Mouse (Mus musculus): ENCODE measurements around the gene Ttc7. TPM values are rescaled to one million over a fixed set of nuclear protein-coding genes. Genes with fewer than 3 reads are reported as not detected.

The Ttc7 gene
- polyA plus RNA-seq, 1 experiment from 2014 or later: 11.6 TPM

DNA sequence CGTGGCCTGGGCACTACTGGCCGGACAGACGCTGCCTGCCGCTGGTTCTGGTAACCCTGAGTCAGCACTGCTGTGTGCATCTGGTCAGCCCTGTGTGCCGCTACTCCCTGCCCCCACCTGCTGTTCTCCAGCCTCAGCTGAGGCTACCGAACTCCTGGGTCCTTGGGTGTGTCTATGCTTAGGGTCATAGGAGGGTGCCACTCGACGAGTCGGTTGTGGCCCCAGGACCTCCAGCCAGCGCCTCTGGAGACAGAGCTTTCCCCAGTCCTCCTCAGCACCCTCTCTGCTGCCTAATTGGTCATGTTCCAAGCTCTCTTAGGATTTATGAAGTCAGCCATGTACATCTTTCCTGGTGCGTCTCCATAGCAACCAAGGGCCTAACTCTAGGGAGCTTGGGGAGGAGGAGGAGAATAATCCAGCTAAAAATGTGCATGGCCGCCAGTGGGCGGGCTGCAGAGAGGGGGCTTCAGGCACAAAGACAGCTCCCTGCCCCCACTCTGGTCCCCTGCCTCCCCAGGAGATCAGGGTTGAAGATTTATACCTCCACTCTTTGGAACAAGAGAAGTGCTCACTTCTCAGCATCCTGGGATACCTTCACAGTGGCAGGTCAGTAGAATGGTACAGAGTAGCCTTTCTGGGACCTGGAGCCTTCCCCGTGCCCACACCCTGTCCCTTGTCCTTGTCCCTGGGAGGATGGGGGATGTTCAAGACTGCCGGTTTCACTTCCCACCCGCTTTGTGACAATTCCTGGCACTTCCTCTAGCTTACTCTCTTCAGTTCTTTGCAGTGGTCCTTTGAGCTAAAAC is 95.9 kb downstream of the Ttc7 start:
- Histone ChIP-seq H3K9ac (no peak overlapping the region), H3K4me3 (no peak overlapping the region), H3K27ac (peak overlapping the region; percentile 59), H3K27me3 (no peaks in the 10 kb centered on the region), H3K4me2 (no peak overlapping the region), H3K4me1 (peaks cover 53% of the 10 kb centered on the region), H3K9me3 (no peaks in the 10 kb centered on the region), H3K36me3 (no peaks in the 10 kb centered on the region)
- no peak for ATAC-seq (ENCODE audit: insufficient number of reproducible peaks, low FRiP score, low TSS enrichment, low read depth)
- 56% methylated on average over 16 of the region's 16 CpGs for WGBS

DNA sequence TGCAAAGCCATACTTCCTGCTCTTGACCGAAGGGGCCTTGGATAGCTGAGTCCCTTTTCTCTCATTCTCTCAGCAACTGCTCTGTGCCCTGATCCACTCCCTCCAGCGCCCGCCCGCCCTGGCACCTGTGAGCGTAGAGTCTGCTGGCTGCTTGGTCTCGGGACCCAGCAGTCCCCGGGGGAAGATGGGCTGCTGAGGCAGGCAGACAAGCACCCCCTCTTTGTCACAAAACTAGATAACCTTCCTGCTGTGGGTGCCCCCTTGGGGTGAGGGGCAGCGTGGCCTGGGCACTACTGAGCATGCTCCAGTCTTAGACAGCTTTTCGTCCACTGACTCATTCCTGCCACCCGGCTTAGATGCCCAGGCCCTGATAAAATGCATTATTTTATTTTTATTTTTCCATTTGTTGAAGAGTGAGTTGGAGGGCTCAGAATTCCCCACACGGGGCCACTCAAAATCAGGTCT is 96.5 kb downstream of the Ttc7 start:
- WGBS: 76% methylated on average over 11 of the region's 11 CpGs
- Histone ChIP-seq H3K27me3 (no peaks in the 10 kb centered on the region), H3K4me2 (no peak overlapping the region), H3K9me3 (no peaks in the 10 kb centered on the region), H3K4me1 (peaks cover 53% of the 10 kb centered on the region), H3K36me3 (no peaks in the 10 kb centered on the region), H3K27ac (peak overlapping the region; percentile 59), H3K4me3 (no peak overlapping the region), H3K9ac (no peak overlapping the region)
- ATAC-seq (ENCODE audit: insufficient number of reproducible peaks, low FRiP score, low TSS enrichment, low read depth): no peak

DNA sequence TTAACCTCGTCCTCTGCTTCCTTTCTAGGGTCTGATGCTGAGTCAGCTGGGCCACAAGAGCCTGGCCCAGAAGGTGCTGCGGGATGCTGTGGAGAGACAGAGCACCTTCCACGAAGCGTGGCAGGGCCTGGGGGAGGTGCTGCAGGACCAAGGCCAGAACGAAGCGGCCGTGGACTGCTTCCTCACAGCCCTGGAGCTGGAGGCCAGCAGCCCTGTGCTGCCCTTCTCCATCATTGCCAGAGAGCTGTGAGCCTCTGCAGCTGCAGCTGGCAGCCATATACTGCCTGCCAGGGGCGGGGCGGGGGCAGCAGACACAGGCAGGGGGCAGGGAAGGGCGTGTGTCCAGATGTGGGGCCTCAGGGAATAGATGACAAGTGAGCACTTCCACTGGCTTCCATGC is 97.1 kb downstream of the Ttc7 start:
- Histone ChIP-seq H3K27me3 (no peaks in the 10 kb centered on the region), H3K27ac (peak overlapping the region; percentile 63), H3K36me3 (no peaks in the 10 kb centered on the region), H3K9me3 (no peaks in the 10 kb centered on the region), H3K4me2 (no peak overlapping the region), H3K4me3 (no peak overlapping the region), H3K4me1 (peaks cover 53% of the 10 kb centered on the region), H3K9ac (no peak overlapping the region)
- ATAC-seq (ENCODE audit: insufficient number of reproducible peaks, low FRiP score, low TSS enrichment, low read depth): no peak
- WGBS: 28% methylated on average over 10 of the region's 10 CpGs

DNA sequence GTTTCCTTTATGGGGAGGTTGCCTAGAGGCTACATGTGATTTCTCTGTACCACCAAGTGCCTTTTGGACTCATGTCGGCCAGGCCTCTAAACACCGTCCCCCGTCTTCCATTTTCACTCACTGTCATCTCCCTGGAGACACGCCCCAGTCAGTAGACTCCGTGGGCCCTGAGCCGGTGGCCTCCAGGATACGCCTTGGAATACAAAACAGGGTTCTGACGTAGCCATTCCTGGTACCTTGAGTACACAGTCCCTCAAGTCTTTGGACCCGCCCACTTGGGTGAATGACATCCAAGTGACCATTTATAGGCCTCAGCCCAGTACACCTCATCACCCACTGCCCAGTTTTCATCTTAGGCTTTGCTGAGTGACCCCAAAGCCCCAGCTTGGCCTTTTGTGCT is 98.0 kb downstream of the Ttc7 start:
- H3K27ac ChIP-seq: no peak overlapping the region; the same call in 1 of the 2 replicates
- peaks cover 49% of the 10 kb centered on the region for H3K4me1 ChIP-seq
- no peak overlapping the region for H3K9ac ChIP-seq
- no peak overlapping the region for H3K4me3 ChIP-seq
- H3K27me3 ChIP-seq: no peaks in the 10 kb centered on the region
- H3K36me3 ChIP-seq: no peaks in the 10 kb centered on the region
- H3K9me3 ChIP-seq: no peaks in the 10 kb centered on the region
- WGBS: 89% methylated on average over 9 of the region's 9 CpGs
- no peak for ATAC-seq (ENCODE audit: insufficient number of reproducible peaks, low FRiP score, low TSS enrichment, low read depth)
- no peak overlapping the region for H3K4me2 ChIP-seq

DNA sequence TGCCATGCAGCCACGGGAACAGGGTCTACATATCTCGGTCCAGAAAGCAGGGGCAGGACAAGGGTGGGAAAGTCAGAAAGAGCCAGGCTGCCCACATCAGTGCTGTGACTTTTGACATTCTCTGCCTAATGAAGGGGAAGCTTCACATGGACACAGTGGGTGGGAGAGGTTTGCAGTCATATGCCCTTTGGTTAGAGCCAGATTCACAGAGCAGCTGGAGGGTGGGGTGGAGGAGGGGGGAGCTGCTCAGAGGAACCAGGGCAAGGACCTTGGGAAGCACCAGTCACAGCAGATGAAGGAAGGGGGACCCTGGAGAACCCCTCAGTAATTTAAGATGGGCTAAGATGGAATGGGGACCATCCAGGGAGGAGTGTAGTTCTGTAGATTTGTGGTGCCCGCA is 103.1 kb downstream of the Ttc7 start:
- Histone ChIP-seq H3K27ac (no peak overlapping the region), H3K36me3 (no peaks in the 10 kb centered on the region), H3K9ac (no peak overlapping the region), H3K9me3 (no peaks in the 10 kb centered on the region), H3K4me1 (peaks cover 3% of the 10 kb centered on the region), H3K4me2 (no peak overlapping the region), H3K27me3 (no peaks in the 10 kb centered on the region), H3K4me3 (no peak overlapping the region)
- no peak for ATAC-seq (ENCODE audit: insufficient number of reproducible peaks, low FRiP score, low TSS enrichment, low read depth)
- 69% methylated on average over 3 of the region's 3 CpGs for WGBS

DNA sequence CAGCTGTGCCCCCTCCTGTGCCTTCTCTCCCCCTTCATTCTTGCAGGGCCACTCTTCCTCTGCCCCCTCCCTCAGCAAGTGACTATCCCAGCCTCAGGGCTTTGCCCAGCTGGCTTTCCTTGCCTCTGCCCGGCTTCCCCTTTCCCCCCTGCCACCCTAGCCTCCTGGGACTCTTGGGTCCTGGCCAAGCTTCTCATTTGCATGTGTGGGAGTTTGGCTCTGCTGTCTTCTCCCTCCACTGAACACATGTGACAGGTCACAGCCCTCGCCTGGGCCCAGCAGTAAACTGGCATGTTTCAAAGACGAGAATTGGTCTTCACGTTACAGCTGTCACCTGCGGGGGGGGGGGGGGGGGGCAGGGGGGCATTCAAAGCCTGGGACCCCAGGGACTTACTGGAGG is 104.4 kb downstream of the Ttc7 start:
- Histone ChIP-seq H3K4me2 (no peak overlapping the region), H3K4me3 (no peak overlapping the region), H3K36me3 (no peaks in the 10 kb centered on the region), H3K27ac (no peak overlapping the region), H3K9me3 (no peaks in the 10 kb centered on the region), H3K9ac (no peak overlapping the region), H3K4me1 (peaks cover 11% of the 10 kb centered on the region), H3K27me3 (no peaks in the 10 kb centered on the region)
- ATAC-seq (ENCODE audit: insufficient number of reproducible peaks, low FRiP score, low TSS enrichment, low read depth): no peak
- 26% methylated on average over 4 of the region's 5 CpGs for WGBS

DNA sequence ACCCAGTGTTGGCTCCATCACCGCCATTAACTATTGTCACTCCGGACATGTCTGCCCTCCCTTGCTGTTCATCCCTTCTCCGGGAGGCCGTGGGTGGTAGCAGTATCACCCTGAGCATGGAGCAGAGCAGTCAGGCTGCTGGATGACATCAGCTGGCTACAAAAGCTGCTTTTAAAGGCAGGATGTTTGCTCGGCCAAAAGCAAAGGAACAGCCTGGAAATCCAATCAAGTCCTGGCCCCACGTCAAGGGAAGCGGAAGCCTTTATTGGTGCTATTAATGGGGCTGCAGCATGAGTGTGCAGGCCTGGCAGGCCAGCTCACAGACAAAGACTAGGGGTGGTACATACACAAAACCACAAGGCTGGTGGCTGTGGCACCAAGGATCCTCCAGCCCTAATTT is 108.6 kb downstream of the Ttc7 start:
- Histone ChIP-seq H3K9ac (no peak overlapping the region), H3K27me3 (no peaks in the 10 kb centered on the region), H3K36me3 (no peaks in the 10 kb centered on the region), H3K4me2 (no peak overlapping the region), H3K9me3 (no peaks in the 10 kb centered on the region), H3K27ac (peak overlapping the region; percentile 33; the same call in 1 of the 2 replicates), H3K4me1 (peaks cover 11% of the 10 kb centered on the region), H3K4me3 (no peak overlapping the region)
- WGBS: 35% methylated on average over 7 of the region's 7 CpGs
- 0 out of 2 replicates have a peak, but pooled peaks have one; percentile 40 for ATAC-seq (ENCODE audit: insufficient number of reproducible peaks, low FRiP score, low TSS enrichment, low read depth)

DNA sequence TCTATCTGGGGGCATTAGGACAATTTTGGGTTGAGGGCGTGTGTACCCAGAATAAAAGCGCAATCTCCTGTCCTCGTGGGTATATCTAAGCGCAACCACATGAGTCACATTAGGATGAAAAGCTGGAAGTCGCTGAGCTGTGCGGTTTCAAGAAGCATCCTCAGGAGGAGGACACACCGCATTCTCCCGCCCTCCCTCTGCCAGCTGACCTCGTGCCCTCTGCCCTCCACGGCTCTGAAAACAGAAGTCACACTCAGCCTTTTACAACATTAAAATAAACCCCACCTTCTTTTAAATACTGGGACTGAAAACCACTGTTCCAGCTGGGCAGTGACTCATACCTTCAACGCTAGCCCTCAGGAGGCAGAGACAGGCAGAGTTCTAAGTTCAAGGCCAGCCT is 114.4 kb downstream of the Ttc7 start:
- Histone ChIP-seq H3K9me3 (no peaks in the 10 kb centered on the region), H3K27ac (no peak overlapping the region), H3K9ac (no peak overlapping the region), H3K4me1 (no peaks in the 10 kb centered on the region), H3K4me2 (no peak overlapping the region), H3K36me3 (no peaks in the 10 kb centered on the region), H3K27me3 (no peaks in the 10 kb centered on the region), H3K4me3 (no peak overlapping the region)
- ATAC-seq (ENCODE audit: insufficient number of reproducible peaks, low FRiP score, low TSS enrichment, low read depth): no peak
- WGBS: 75% methylated on average over 11 of the region's 11 CpGs

DNA sequence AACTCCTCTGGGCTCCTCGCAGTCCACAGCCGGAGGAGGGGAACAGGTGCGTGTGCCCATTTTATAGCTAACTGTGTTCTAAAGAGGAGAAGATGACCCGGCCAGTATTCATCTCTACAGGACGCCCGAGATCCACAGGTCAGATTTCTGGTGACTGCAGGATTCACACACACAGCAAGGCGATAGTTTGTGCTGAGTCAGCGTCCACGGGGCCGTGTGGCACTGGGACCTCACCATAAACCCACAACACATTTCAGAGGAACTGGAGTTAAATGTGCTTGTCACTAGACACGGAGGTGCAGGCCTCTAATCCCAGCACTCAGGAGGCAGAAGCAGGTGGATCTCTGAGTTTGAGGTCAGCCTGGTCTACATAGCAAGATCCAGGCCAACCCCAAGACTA is 119.8 kb downstream of the Ttc7 start:
- ATAC-seq (ENCODE audit: insufficient number of reproducible peaks, low FRiP score, low TSS enrichment, low read depth): no peak
- no peaks in the 10 kb centered on the region for H3K36me3 ChIP-seq
- 86% methylated on average over 11 of the region's 11 CpGs for WGBS
- no peak overlapping the region for H3K27ac ChIP-seq
- no peaks in the 10 kb centered on the region for H3K9me3 ChIP-seq
- H3K4me1 ChIP-seq: no peaks in the 10 kb centered on the region
- H3K4me3 ChIP-seq: no peak overlapping the region
- no peaks in the 10 kb centered on the region for H3K27me3 ChIP-seq
- no peak overlapping the region for H3K9ac ChIP-seq
- H3K4me2 ChIP-seq: no peak overlapping the region

DNA sequence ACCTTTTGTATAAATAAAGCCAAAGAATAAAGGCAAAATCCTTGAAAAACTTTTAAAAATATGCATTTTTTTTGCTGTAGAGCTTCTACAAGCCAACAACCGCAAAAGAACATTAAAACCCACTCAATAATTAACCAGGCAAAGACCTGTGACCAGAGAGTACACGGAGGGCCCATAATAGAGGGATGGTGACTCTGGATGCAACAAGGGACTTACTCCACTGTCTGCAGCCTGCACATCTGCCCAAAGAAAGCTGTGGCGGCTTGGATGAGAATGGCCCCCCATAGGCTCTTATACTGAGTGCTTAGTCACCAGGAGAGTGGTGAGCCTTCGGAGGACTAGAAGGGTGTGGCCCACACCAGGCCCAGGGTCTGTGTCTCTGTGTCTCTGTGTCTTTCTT is 120.8 kb downstream of the Ttc7 start:
- Histone ChIP-seq H3K4me1 (no peaks in the 10 kb centered on the region), H3K36me3 (no peaks in the 10 kb centered on the region), H3K27ac (no peak overlapping the region), H3K9ac (no peak overlapping the region), H3K9me3 (no peaks in the 10 kb centered on the region), H3K4me2 (no peak overlapping the region), H3K27me3 (no peaks in the 10 kb centered on the region), H3K4me3 (no peak overlapping the region)
- WGBS: 79% methylated on average over 4 of the region's 4 CpGs
- no peak for ATAC-seq (ENCODE audit: insufficient number of reproducible peaks, low FRiP score, low TSS enrichment, low read depth)

DNA sequence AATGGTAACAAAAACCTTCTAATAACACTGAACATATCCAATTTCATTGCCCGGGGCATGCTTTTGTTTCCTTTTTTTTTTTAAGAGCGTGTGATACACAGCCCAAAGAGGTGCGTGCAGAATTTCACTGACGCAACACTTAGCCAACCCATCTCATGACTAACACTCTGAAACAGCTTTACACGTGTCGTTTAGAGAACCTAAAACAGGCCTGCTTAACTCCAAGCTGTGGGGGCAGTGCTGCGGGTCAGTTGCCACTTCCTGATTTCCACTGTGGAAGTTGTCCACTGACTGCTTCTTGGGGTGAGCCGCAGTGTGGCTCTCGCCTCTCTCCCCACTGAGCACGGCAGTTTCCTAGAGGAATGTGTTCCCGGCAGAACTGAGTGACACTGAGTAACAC is 122.9 kb downstream of the Ttc7 start:
- no peaks in the 10 kb centered on the region for H3K27me3 ChIP-seq
- WGBS: 41% methylated on average over 11 of the region's 11 CpGs
- H3K4me3 ChIP-seq: no peak overlapping the region
- H3K9me3 ChIP-seq: no peaks in the 10 kb centered on the region
- no peaks in the 10 kb centered on the region for H3K4me1 ChIP-seq
- H3K9ac ChIP-seq: no peak overlapping the region
- no peak overlapping the region for H3K4me2 ChIP-seq
- no peak for ATAC-seq (ENCODE audit: insufficient number of reproducible peaks, low FRiP score, low TSS enrichment, low read depth)
- H3K27ac ChIP-seq: no peak overlapping the region
- no peaks in the 10 kb centered on the region for H3K36me3 ChIP-seq

DNA sequence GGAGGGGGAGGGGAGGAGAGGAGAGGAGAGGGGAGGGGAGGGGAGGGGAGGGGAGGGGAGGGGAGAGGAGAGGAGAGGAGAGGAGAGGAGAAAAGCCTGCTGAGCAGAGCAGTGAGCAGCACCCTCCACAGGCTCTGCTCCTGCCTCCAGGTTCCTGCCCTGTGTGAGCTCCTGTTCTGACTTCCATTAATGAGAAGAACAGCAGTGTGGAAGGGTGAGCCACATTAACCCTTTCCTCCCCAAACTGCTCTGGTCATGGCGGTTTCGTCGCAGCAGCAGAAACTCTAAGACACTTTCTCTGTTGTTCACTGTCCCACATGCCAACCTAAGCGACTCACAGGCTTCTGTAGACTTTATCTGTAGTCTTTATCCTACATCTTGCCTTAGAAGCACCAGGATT is 124.0 kb downstream of the Ttc7 start:
- Histone ChIP-seq H3K9ac (no peak overlapping the region), H3K9me3 (no peaks in the 10 kb centered on the region), H3K36me3 (no peaks in the 10 kb centered on the region), H3K4me1 (no peaks in the 10 kb centered on the region), H3K27me3 (no peaks in the 10 kb centered on the region), H3K27ac (no peak overlapping the region), H3K4me2 (no peak overlapping the region), H3K4me3 (no peak overlapping the region)
- WGBS: 82% methylated on average over 4 of the region's 4 CpGs
- no peak for ATAC-seq (ENCODE audit: insufficient number of reproducible peaks, low FRiP score, low TSS enrichment, low read depth)

DNA sequence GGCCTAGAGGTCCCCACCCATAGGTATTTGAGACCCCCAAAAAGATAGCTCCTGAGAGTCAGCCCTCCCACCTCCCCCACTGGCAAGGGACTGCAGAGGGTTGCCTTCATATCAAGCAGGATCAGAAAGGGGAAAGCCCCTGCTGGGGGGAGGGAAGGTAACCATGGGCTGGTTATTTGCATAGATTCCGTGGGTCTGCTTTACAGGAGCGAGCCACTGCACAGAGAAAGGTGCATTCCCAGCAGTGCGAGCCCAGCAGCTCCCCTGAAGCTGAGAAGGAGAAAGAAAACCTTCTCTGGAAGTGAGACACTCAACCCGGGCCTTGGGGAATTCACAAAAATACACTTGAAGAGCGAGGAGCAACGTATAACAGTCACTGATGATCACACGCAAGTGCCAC is 135.4 kb downstream of the Ttc7 start:
- H3K4me2 ChIP-seq: no peak overlapping the region
- 71% methylated on average over 7 of the region's 7 CpGs for WGBS
- H3K27ac ChIP-seq: no peak overlapping the region
- no peaks in the 10 kb centered on the region for H3K4me1 ChIP-seq
- no peak for ATAC-seq (ENCODE audit: insufficient number of reproducible peaks, low FRiP score, low TSS enrichment, low read depth)
- no peaks in the 10 kb centered on the region for H3K9me3 ChIP-seq
- H3K36me3 ChIP-seq: no peaks in the 10 kb centered on the region
- H3K4me3 ChIP-seq: no peak overlapping the region
- no peaks in the 10 kb centered on the region for H3K27me3 ChIP-seq
- no peak overlapping the region for H3K9ac ChIP-seq

Measured in limb, embryonic 15.5 days (tissue).